Mouse (Mus musculus): ENCODE measurements at regions not wholly inside any gene's neighbourhood (a gene's known extent, or its start where the extent isn't known, plus 50 kb on each side); places are given as distances from the start of the nearest gene placed in this dataset.
A peak's percentile ranks its signal among the peaks of the same experiment; 100 is the strongest.

DNA sequence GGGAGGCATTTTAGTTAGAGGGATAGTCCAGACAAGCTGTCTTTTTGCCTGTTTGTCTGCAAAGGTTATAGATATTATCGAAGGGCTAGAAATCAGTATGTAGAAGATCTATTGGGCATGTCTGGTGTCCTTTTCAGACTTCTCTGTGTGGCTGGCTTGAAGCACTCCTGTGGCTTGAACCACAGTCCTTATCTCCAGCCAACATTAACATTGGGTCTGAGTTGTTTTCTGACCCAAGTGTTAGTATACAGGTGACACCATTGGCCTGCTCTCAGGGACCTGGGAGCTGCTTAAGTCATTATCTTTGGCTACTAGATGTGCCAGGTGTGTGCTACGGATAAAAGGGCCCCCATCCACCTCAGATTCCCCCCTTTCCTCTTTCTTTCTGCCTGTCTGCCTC lies 223.3 kb downstream of the Icos start:
- 86% methylated on average over 2 of the region's 2 CpGs for WGBS
- no peak overlapping the region for H3K4me3 ChIP-seq
- H3K27me3 ChIP-seq: no peaks in the 10 kb centered on the region
- H3K4me2 ChIP-seq (replicated peaks): no peak overlapping the region
- peaks cover 14% of the 10 kb centered on the region for H3K4me1 ChIP-seq
- H3K9me3 ChIP-seq (replicated peaks): no peaks in the 10 kb centered on the region
- H3K36me3 ChIP-seq: no peaks in the 10 kb centered on the region
- H3K27ac ChIP-seq: no peak overlapping the region
- ATAC-seq (ENCODE audit: low FRiP score): no peak
- no peak overlapping the region for H3K9ac ChIP-seq

DNA sequence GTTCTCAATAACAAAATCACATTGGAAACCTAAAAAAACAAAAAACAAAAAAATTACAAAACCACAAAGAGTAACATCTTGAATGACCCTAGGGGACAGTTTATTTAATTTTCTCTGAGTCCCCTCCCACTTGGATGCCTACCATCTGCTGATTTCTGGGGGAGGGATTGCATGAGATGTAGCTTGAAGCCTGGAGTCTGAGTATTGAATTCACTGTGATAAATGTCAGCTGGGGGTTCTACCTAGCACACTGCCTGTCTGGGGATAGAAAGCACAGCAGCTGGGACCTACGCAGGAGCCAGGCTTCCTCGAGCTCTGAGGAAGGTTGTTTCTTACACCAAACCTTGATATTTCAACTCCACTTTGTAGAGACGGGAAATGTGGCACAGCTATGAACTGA lies 224.4 kb downstream of the Icos start:
- H3K9ac ChIP-seq: no peak overlapping the region
- H3K9me3 ChIP-seq (replicated peaks): no peaks in the 10 kb centered on the region
- no peak overlapping the region for H3K4me2 ChIP-seq (replicated peaks)
- no peak for ATAC-seq (ENCODE audit: low FRiP score)
- no peak overlapping the region for H3K4me3 ChIP-seq
- no peaks in the 10 kb centered on the region for H3K36me3 ChIP-seq
- peaks cover 14% of the 10 kb centered on the region for H3K4me1 ChIP-seq
- H3K27me3 ChIP-seq: no peaks in the 10 kb centered on the region
- WGBS: 60% methylated on average over 3 of the region's 3 CpGs
- H3K27ac ChIP-seq: peak overlapping the region; percentile 25; the same call in 1 of the 2 replicates

DNA sequence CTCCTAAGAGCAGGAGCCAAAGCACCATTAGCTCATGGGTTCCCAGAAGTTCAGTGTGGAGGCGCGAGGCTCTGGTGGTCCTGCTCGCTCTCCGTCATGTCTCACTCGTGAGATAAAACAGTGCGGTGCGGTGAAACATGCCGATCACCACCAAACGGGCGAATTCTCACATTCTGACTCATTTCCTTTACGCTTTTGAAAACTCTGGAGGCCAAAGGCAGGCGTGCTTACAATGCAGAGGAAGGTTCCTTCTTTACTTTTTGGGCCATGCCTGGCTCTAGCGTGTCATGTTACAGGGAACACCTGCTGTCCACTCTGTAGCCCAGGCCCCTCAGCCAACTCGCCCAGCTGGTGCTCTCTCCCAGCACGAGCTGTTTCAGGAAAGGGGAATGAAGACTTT lies 225.4 kb downstream of the Icos start:
- Histone ChIP-seq H3K27ac (peak overlapping the region; percentile 64), H3K4me3 (no peak overlapping the region), H3K36me3 (no peaks in the 10 kb centered on the region), H3K9me3 (replicated peaks) (no peaks in the 10 kb centered on the region), H3K4me1 (peaks cover 14% of the 10 kb centered on the region), H3K4me2 (replicated peaks) (peak overlapping the region; percentile 27), H3K27me3 (no peaks in the 10 kb centered on the region), H3K9ac (no peak overlapping the region)
- WGBS: 21% methylated on average over 15 of the region's 15 CpGs
- no peak for ATAC-seq (ENCODE audit: low FRiP score)

DNA sequence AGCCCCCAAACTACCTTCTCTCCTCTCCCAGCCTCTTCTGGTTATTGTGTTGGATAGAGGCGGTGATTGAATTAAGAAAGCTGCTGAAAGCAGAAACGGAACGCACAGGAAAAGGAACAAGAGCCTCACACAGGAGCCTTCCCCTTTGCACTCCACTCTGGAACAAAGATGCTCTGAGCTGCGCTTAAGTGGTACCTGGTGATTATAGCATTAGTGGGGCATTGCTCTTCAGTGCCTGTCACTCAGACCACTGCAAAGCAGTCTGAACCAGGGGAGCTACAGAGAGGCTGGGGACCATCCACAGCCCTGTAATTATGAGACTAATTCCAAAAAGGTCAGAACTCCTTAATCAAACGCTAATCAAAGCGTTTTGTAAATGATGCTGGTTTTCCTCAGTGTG lies 225.9 kb downstream of the Icos start:
- ATAC-seq (ENCODE audit: low FRiP score): no peak; the same call in 1 of the 2 replicates
- Histone ChIP-seq H3K9ac (no peak overlapping the region), H3K4me1 (peaks cover 14% of the 10 kb centered on the region), H3K9me3 (replicated peaks) (no peaks in the 10 kb centered on the region), H3K27ac (peak overlapping the region; percentile 64), H3K4me3 (no peak overlapping the region), H3K27me3 (no peaks in the 10 kb centered on the region), H3K36me3 (no peaks in the 10 kb centered on the region), H3K4me2 (replicated peaks) (peak overlapping the region; percentile 27)
- 16% methylated on average over 5 of the region's 6 CpGs for WGBS

DNA sequence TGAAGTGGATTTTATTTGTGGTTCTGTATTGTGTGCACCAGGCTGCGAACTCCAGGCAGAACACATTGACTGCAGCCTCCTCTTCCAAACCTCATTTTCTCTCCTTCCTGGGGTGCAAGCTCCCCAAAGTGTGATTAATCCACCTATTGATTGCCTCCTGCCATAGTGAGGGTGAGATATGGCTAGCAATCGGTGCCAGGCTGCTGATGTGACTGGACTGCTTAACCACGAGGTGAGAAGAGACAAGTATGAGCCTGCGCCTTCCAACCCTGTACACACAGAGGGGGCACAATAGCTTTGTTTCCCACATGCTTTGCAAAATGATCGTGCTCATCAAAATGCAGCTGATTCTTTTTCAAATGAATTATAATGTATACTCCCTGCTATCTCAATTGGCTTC lies 227.4 kb downstream of the Icos start:
- peaks cover 14% of the 10 kb centered on the region for H3K4me1 ChIP-seq
- ATAC-seq (ENCODE audit: low FRiP score): no peak
- H3K27ac ChIP-seq: no peak overlapping the region
- H3K4me3 ChIP-seq: no peak overlapping the region
- no peaks in the 10 kb centered on the region for H3K27me3 ChIP-seq
- 56% methylated on average over 5 of the region's 5 CpGs for WGBS
- H3K9ac ChIP-seq: no peak overlapping the region
- no peaks in the 10 kb centered on the region for H3K9me3 ChIP-seq (replicated peaks)
- no peaks in the 10 kb centered on the region for H3K36me3 ChIP-seq
- no peak overlapping the region for H3K4me2 ChIP-seq (replicated peaks)

DNA sequence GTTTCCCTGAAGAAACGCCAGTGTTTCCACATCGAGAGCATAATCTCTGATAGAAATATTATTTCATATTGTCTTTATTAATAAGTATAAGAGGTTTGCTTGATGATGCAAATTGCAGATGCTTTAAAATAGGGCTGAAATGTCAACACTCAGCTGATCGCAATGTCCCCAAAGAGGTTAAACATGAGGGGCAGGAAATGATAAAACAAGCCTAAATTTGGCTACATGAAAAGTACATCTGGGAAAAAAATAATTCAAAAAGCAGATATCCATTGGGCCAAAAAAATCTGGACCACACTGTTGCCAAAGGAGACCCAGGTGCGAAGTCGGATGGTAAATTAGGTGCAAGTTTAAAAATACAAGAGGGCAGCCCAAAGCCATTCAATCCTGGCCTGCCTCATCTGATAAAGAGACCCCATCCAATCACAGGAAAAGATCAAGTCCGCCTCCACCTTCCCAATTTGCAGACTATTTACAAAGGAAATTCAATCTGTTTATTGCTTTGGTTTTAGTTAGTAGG lies 229.2 kb downstream of the Icos start:
- Histone ChIP-seq H3K9ac (no peak overlapping the region), H3K4me1 (peaks cover 14% of the 10 kb centered on the region), H3K4me3 (no peak overlapping the region), H3K9me3 (replicated peaks) (no peaks in the 10 kb centered on the region), H3K4me2 (replicated peaks) (no peak overlapping the region), H3K27me3 (no peaks in the 10 kb centered on the region), H3K36me3 (no peaks in the 10 kb centered on the region), H3K27ac (no peak overlapping the region)
- 90% methylated on average over 6 of the region's 6 CpGs for WGBS
- ATAC-seq (ENCODE audit: low FRiP score): no peak

DNA sequence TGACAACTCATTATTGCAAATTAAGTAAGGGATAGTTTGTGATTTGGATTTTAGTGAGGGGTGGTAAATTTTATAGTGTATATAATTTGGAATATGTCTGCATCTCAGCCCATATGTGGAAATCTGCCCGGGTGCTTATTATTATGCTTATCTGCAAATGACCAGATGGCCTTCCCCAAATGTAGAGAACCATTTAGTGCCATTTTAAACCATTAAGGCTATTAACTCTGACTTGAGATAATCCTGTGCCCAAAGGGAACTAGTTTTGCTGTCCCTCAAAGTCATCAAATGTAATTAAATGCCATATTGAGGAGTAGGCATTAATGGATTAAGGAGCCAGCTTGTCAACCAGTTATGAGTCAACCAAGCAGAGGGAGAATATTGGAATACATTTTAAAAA lies 230.7 kb downstream of the Icos start:
- Histone ChIP-seq H3K4me1 (peaks cover 9% of the 10 kb centered on the region), H3K27me3 (no peaks in the 10 kb centered on the region), H3K4me3 (no peak overlapping the region), H3K27ac (no peak overlapping the region), H3K36me3 (no peaks in the 10 kb centered on the region), H3K9ac (no peak overlapping the region), H3K4me2 (replicated peaks) (no peak overlapping the region), H3K9me3 (replicated peaks) (no peaks in the 10 kb centered on the region)
- WGBS: 65% methylated on average over 1 of the region's 1 CpGs
- no peak for ATAC-seq (ENCODE audit: low FRiP score)

DNA sequence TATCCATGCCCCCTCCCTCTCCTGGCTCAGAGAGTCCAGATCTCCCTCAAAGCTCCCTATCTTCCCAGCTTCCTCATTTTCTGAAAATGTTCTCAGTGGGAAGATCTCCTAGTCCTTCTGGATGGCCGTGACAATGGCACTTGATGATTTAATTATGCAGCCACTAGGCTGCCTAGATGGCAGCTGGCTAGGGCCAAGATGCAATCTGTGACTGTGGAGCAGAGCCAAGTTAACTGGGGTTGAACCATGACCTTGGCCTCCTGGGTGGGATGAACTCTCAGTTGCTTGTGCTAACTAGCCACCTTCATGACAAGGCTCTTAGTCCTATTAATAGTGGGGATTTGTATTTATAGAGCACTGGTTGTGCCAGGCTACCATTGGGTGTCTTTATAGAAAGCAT lies 243.4 kb downstream of the Icos start:
- no peak overlapping the region for H3K4me2 ChIP-seq (replicated peaks)
- no peaks in the 10 kb centered on the region for H3K36me3 ChIP-seq
- H3K9me3 ChIP-seq (replicated peaks): no peaks in the 10 kb centered on the region
- no peak overlapping the region for H3K4me3 ChIP-seq
- no peak overlapping the region for H3K27ac ChIP-seq
- WGBS: 35% methylated on average over 1 of the region's 1 CpGs
- ATAC-seq (ENCODE audit: low FRiP score): no peak
- no peaks in the 10 kb centered on the region for H3K27me3 ChIP-seq
- H3K4me1 ChIP-seq: no peaks in the 10 kb centered on the region
- H3K9ac ChIP-seq: no peak overlapping the region

DNA sequence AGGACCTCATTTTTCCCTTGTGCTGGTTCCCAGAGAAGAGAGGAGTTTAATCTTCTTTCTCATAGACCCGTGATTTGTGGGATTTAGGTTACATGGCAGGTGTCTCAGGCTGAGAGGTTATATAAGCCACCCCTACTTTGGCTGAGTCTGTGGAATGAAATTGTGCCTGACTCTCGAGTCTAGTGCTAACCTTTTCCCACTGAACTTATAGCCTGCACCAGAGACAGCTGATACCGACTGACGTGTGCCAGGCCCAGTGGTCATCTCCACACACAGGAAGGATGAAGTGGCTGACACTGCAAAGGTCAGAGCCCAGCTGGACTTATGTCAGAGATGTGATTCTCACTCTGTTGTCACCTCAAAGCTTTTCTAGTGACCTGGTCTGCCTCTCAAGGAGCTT lies 251.2 kb downstream of the Icos start:
- Histone ChIP-seq H3K9me3 (replicated peaks) (no peaks in the 10 kb centered on the region), H3K4me1 (peaks cover 5% of the 10 kb centered on the region), H3K27me3 (no peaks in the 10 kb centered on the region), H3K27ac (no peak overlapping the region), H3K36me3 (no peaks in the 10 kb centered on the region), H3K4me3 (no peak overlapping the region), H3K9ac (no peak overlapping the region), H3K4me2 (replicated peaks) (no peak overlapping the region)
- WGBS: 70% methylated on average over 4 of the region's 4 CpGs
- ATAC-seq (ENCODE audit: low FRiP score): no peak

DNA sequence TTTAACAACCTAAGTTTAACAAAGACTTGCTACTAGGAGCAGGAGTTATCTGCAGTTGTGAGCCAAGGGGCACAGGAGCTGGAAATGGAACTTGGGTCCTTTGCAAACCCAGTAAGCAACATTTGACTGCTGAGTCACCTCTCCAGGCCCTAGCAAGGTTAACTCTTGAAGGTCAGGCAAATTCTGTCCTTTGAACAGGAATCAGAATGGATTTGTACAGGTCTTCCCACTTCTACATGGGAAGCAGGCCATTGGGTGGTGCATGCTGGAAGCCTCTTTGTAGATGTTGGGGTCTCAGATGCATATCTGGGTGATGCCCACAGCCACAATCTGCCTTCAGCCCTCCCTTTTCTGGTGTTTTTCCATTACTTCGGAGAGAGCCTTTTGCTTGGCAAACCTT lies 255.3 kb downstream of the Icos start:
- H3K9ac ChIP-seq: no peak overlapping the region
- 59% methylated on average over 1 of the region's 1 CpGs for WGBS
- H3K9me3 ChIP-seq (replicated peaks): no peaks in the 10 kb centered on the region
- no peak overlapping the region for H3K27ac ChIP-seq
- no peak overlapping the region for H3K4me3 ChIP-seq
- H3K27me3 ChIP-seq: no peaks in the 10 kb centered on the region
- H3K4me1 ChIP-seq: peaks cover 15% of the 10 kb centered on the region
- no peak for ATAC-seq (ENCODE audit: low FRiP score)
- H3K4me2 ChIP-seq (replicated peaks): no peak overlapping the region
- no peaks in the 10 kb centered on the region for H3K36me3 ChIP-seq

DNA sequence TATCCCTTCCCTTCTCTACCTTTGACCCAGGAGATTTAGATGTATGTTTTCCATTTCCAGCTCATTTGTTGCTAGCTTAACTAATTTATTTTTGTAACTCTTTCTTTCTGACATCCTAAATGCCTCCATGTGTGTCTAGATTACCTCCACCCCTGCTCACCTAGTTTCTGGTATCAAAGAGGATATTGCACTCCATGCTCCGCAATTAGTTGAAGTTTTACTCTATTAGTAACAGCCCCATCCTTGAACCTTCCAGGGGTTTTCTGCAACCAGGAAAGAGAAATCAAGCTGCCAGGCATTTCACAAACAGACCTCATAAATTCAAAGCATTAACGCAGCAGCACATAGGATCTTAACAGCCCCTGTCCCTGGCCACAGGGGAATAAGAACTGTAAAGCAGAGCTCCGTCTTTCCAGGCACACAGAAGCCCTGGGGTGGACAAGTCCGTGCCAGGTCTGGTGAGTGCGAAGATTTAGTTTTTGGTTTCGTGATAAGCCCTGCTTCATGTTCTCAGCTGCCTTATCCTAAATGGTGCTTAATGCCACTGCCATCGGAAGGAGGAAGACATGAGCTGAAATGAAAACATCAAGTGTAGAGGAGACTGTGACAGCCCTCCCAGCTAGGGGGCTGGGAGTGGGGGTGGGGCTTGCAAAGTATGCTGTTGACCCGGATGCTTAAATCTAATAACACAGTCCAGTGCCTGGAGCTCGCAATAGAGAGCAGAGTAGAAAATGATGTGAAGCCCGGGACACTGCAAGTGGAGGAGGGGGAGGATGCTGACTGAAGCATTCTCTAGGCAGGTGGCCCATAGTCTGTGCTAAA lies 256.0 kb downstream of the Icos start:
- ATAC-seq (ENCODE audit: low FRiP score): peak; percentile 80
- 24% methylated on average over 10 of the region's 10 CpGs for WGBS
- Histone ChIP-seq H3K27me3 (no peaks in the 10 kb centered on the region), H3K27ac (peak overlapping the region; percentile 49; the same call in 1 of the 2 replicates), H3K9ac (no peak overlapping the region), H3K4me3 (no peak overlapping the region), H3K4me2 (replicated peaks) (peak overlapping the region; percentile 29), H3K9me3 (replicated peaks) (no peaks in the 10 kb centered on the region), H3K4me1 (peaks cover 15% of the 10 kb centered on the region), H3K36me3 (no peaks in the 10 kb centered on the region)

DNA sequence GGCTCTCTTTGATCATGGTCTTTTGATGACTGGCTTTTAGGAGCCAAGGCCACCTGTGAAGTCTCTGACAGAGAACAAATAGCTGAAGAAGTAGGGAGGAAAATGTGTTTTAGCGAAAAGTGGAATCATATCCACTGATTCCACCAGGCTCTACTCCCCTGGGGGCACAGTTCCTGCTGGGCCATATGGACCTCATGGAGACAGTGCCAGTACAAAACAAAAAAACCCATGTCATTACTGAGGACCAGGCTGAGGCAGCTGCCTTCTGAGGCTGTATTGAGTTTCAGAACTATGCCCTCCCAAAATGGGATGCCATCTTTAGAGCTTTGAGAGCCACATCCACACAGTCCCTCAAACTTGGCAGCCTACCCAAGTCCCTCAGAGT lies 256.6 kb downstream of the Icos start:
- no peaks in the 10 kb centered on the region for H3K9me3 ChIP-seq (replicated peaks)
- no peaks in the 10 kb centered on the region for H3K36me3 ChIP-seq
- no peak overlapping the region for H3K9ac ChIP-seq
- H3K4me3 ChIP-seq: no peak overlapping the region
- 5% methylated on average over 1 of the region's 1 CpGs for WGBS
- peaks cover 15% of the 10 kb centered on the region for H3K4me1 ChIP-seq
- peak overlapping the region; percentile 29 for H3K4me2 ChIP-seq (replicated peaks)
- no peaks in the 10 kb centered on the region for H3K27me3 ChIP-seq
- peak; percentile 26; the same call in 1 of the 2 replicates for ATAC-seq (ENCODE audit: low FRiP score)
- peak overlapping the region; percentile 49; the same call in 1 of the 2 replicates for H3K27ac ChIP-seq

DNA sequence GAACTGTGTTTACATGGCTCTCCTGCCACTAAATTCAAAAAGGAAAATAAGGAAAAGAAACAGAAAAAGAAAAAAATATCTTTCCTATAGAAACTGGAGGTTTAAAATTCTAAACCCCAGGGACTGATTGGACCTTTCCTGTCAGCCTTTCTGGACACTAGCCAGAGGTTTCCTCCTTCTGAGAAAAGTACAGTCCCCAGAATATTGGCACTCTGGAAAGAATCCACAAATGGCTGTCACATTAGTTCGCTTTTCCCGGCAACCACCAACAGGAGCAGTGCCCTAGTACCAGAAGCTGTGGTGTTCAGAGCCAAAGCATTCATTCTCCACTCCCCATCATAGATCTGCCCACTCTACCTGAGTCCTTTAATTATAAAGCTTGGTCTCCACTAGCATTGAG lies 258.8 kb downstream of the Icos start:
- WGBS: 86% methylated on average over 2 of the region's 2 CpGs
- no peak for ATAC-seq (ENCODE audit: low FRiP score)

More for the DNA sequence above, 258.8 kb downstream of the Icos start:
- H3K27me3 ChIP-seq: no peaks in the 10 kb centered on the region
- H3K27ac ChIP-seq: no peak overlapping the region
- no peak overlapping the region for H3K4me2 ChIP-seq (replicated peaks)
- H3K4me1 ChIP-seq: peaks cover 15% of the 10 kb centered on the region
- H3K9me3 ChIP-seq (replicated peaks): no peaks in the 10 kb centered on the region
- no peaks in the 10 kb centered on the region for H3K36me3 ChIP-seq
- H3K9ac ChIP-seq: no peak overlapping the region
- H3K4me3 ChIP-seq: no peak overlapping the region
